Mouse (Mus musculus) Patski (cell line): ENCODE data around the gene Sec61b. TPM values are rescaled to one million over a fixed set of nuclear protein-coding genes. Genes with fewer than 3 reads are reported as not detected.

Experiments used
- ATAC-seq: fragments of 100-300 bp; one replicate; pipeline ENCODE4 v1.8.0; 2021
- CTCF ChIA-PET: fragments of 350-600 bp; sonication (Branson Sonifier 250); formaldehyde crosslinking; loops from one replicate; lab custom pipeline; 2022; ENCODE audit warnings: inconsistent platforms; lab: Charles Lee
- POLR2A ChIA-PET: fragments of 350-600 bp; sonication (Branson Sonifier 250); formaldehyde crosslinking; loops from one replicate; lab custom pipeline; 2022; ENCODE audit warnings: antibody characterized with exemption, inconsistent platforms; lab: Charles Lee
- DNase-seq: peaks from one replicate; pipeline ENCODE4 v3.0.0-alpha.2; 2011; ENCODE audit warnings: low read depth, low spot score
- H3K27me3 ChIP-seq: fragments of 371-371 bp; one replicate; pipeline ENCODE4 v1.5.1; 2021
- CTCF ChIP-seq: fragments of 100-300 bp; IDR thresholded peaks from one replicate; pipeline ENCODE4 v1.5.1; 2021
- in situ Hi-C: fragments of 300-500 bp; cut with MboI; formaldehyde crosslinking; loops from 3 replicates; pipeline ENCODE4 v1.11.1; 2018; ENCODE audit warnings: low pct_unique_long_range_greater_than_20kb, mixed read lengths
- polyA plus RNA-seq: library from polyadenylated mRNA; unstranded; gene quantifications from one replicate; pipeline ENCODE4 v1.2.3, GENCODE M21; 2021

Gene Sec61b
- polyA plus RNA-seq, 1 experiment from 2014 or later = 164 TPM

DNA sequence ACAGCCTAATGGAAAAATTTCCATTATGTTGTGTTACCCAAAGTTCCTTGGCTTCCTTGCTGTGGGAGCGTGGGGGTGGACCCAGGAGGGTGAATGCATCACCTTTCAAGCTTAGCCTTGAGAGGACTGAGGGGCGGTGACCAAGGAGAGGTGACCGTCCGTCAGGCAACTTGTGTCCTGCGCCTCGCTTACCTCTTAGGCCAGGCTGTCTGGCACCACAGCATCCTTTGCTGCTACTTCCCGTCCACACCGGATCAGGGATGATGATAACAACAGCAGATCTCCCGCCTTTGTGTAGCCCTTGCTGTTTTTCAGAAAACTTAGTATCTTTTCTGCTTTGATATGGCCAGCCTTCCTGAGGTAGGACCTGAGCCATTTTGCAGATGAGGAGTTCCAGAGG lies 6.1 kb downstream of the Sec61b start:
- POLR2A ChIA-PET = no interaction called here
- DNase-seq (no peak), ATAC-seq (no peak)
- CTCF ChIA-PET = no interaction called here
- no peak for TF ChIP-seq CTCF
- in situ Hi-C loops = no loop called here
- no peaks in the 10 kb centered on the region for H3K27me3 ChIP-seq

DNA sequence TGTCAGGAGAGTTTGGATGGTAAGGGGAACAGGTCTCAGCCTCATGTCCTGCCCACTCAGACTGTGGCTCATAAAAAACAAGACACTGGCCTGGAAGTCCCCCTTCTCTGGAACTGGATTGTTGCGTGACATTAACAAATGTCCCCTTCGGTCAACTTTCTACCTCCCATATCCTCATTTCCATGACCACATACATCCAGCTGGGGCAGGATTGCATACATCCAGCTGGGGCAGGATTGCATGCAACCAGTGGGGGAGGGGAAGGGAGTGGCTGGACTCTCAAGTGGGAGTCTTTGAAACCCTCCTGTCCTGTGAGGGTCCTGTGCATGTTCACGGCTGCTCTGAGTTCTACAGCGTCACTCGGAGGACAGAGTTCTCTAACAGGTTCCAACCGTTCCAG lies 16.8 kb downstream of the Sec61b start:
- ATAC-seq (no peak), DNase-seq (no peak)
- no peak for TF ChIP-seq CTCF
- H3K27me3 ChIP-seq = no peaks in the 10 kb centered on the region
- in situ Hi-C loops = no loop called here
- POLR2A ChIA-PET = no interaction called here
- CTCF ChIA-PET = no interaction called here

GRCm38 (mm10) chr4:47492311-47493086 lies 18.0 kb downstream of the Sec61b start:
- in situ Hi-C loops = no loop called here
- H3K27me3 ChIP-seq = no peaks in the 10 kb centered on the region
- DNase-seq (no peak), ATAC-seq (no peak)
- no peak for TF ChIP-seq CTCF
- ChIA-PET CTCF (no interaction called here), POLR2A (no interaction called here)

DNA sequence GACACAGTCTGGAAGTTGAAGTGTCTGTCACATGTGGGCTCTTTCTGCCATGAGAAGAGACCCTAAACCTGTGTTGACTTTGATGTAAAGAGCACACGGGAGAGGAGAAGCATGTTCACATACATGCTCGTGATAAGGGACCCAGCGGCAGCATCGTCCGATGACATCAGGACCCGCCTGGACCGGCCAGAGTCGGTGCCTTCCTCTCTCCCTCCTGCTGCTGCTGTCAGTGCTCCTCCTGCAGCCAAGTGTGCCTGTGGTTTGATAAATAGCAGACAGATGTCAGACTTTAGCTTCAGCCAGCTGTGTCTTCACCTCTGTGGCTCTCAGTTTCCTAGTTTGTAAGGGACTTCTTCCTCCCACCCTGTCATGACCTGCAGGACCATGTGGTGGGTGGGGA lies 19.0 kb downstream of the Sec61b start:
- no peak for DNase-seq
- in situ Hi-C loops = no loop called here
- H3K27me3 ChIP-seq = peaks cover 5% of the 10 kb centered on the region

GRCm38 (mm10) chr4:47494137-47494536 lies 19.7 kb downstream of the Sec61b start:
- ATAC-seq (no peak), DNase-seq (no peak)
- in situ Hi-C loops = no loop called here
- POLR2A ChIA-PET = no interaction called here
- CTCF ChIA-PET = no interaction called here
- no peak for TF ChIP-seq CTCF
- peaks cover 6% of the 10 kb centered on the region for H3K27me3 ChIP-seq

More for the DNA sequence above, 19.0 kb downstream of the Sec61b start:
- no peak for TF ChIP-seq CTCF
- ChIA-PET POLR2A (no interaction called here), CTCF (no interaction called here)
- no peak for ATAC-seq

DNA sequence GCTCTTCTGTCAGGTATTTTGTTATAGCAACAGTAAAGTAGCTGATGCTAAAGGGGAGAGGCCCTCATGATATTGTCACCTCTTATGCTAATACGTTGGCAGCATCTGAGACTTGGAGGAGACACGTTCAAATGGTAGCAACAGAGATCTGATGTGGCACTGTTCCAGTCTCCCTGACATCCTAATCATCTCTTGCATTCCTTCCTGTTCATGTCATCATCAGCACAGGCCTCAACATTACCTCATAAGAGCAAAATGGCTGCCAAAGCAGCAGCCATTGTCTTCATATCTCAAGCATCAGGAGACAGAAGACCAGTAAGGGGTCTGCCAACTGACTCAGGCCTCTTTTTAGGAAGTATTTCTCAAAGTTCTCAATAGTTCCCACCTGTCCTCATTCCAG lies 20.2 kb downstream of the Sec61b start:
- DNase-seq (no peak), ATAC-seq (no peak)
- no peak for TF ChIP-seq CTCF
- in situ Hi-C loops = no loop called here
- ChIA-PET POLR2A (no interaction called here), CTCF (no interaction called here)
- peaks cover 9% of the 10 kb centered on the region for H3K27me3 ChIP-seq

DNA sequence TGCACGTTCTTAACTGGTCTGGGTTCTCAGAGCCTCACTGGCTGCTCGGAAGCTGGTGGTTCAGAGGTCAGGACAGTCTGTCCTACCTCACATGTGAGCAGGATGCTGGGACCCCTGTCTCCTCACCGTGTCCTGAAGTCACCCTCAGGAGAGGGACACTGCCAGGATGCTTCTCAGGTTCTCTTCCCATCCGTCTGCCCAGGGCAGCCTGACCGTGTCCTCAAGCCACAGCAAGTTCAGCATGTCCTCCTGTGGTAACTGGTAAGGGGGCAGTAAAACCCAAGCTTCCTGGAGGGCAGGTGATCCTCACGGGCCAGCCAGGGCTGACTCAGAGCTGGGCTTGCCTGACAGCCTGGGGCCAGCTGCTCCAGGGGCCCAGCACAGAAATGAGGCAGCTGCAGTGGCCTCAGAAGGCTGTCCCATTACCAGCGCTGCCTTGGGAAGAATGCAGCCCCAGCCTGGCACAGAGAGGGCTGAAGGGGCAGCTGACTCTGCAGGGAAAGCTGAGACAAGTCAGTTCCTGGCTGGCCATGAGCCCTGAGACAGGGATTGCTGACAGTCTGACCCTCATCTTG lies 23.4 kb downstream of the Sec61b start:
- H3K27me3 ChIP-seq = peaks cover 12% of the 10 kb centered on the region
- no peak for ATAC-seq
- no peak for DNase-seq
- ChIA-PET POLR2A (interaction anchor here (0.5 kb wide), 1 partner anchor 59 kb away, joined by 3 read pairs; no protein-coding TSS in a partner anchor), CTCF (no interaction called here)
- in situ Hi-C loops = no loop called here
- no peak for TF ChIP-seq CTCF

- TF ChIP-seq CTCF = no peak
- peaks cover 12% of the 10 kb centered on the region for H3K27me3 ChIP-seq
- ChIA-PET CTCF (no interaction called here), POLR2A (no interaction called here)
- DNase-seq (no peak), ATAC-seq (no peak)
- in situ Hi-C loops = no loop called here
Measured at GRCm38 (mm10) chr4:47499121-47499545, 24.7 kb downstream of the Sec61b start.

DNA sequence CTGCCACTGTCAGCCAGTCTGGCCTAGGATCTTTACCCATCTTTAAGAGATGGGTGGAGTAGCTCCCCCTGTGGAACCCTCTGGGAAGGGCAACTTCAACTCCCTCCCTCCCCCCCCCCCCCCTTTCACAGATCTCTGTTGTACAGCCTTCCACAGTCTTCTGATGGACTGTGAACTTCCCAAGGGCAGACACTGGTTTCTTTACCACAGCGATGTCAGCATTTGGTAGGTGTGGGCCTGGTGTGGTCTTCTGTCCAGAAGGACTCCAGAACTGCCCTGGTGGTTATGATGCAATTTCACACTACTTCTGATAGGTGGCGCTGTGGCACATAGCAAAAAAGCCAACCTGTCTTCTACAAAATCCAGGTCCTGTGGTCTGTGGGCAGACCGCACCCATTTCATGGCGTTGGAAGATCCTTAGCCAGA lies 28.1 kb downstream of the Sec61b start:
- in situ Hi-C loops = no loop called here
- CTCF ChIA-PET = interaction anchor here (1.1 to 2.3 kb wide), 4 partner anchors 9 to 65 kb away, joined by 3 to 6 read pairs (median 3); partner anchors contain the start of genes Alg2 and Sec61b

DNA sequence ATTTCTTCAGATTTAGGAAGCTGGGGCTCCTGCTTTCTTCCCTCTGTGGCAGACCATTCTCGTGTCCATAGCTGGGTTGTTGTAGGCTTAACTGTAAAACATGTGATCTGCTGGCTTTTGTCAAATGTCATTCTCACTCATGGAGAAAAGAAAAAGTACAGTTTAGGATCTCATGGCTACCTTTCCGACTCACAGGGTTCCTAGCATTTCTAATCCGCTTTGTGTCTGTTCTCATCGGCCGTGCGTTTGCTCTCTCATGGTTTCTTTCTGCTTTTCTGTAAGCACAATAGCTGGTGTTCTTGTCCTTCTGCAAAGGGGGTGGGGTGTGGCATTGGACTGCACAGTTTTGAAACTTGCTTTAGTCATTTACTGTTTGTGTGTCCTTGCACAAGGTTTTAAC lies 28.6 kb downstream of the Sec61b start:
- ChIA-PET CTCF (interaction anchor here (1.1 to 2.3 kb wide), 4 partner anchors 9 to 65 kb away, joined by 3 to 6 read pairs (median 3); partner anchors contain the start of genes Alg2 and Sec61b), POLR2A (no interaction called here)
- in situ Hi-C loops = no loop called here
- peak; percentile 10 for TF ChIP-seq CTCF
- ATAC-seq (no peak), DNase-seq (no peak)
- H3K27me3 ChIP-seq = peaks cover 9% of the 10 kb centered on the region

More for the DNA sequence above, 28.1 kb downstream of the Sec61b start:
- peak; percentile 79 for TF ChIP-seq CTCF
- POLR2A ChIA-PET = no interaction called here
- DNase-seq = no peak
- peaks cover 12% of the 10 kb centered on the region for H3K27me3 ChIP-seq
- no peak for ATAC-seq
